Mouse (Mus musculus): ENCODE measurements around the gene Gatad2b.

GRCm38 (mm10) chr3:90250791-90251190, 42.2 kb upstream of the Gatad2b start:
- TF ChIP-seq CTCF (IDR thresholded peaks at IDR 0.05; ENCODE audit: low read depth): no peak
- no peak for TF ChIP-seq EP300 (IDR thresholded peaks at IDR 0.05; ENCODE audit: low read depth)

Data from heart, postnatal 0 days (tissue).